Mouse (Mus musculus) heart, postnatal 0 days (tissue): ENCODE results near the gene Cfap36.

Experiments
- CTCF ChIP-seq: IDR thresholded peaks from 2 replicates; pipeline ENCODE4 v1.5.1; 2016; ENCODE audit warnings: antibody characterized with exemption, control low read depth, low read depth
- EP300 ChIP-seq: IDR thresholded peaks from 2 replicates; pipeline ENCODE4 v1.6.1; 2016; ENCODE audit warnings: antibody characterized with exemption, low read depth

DNA sequence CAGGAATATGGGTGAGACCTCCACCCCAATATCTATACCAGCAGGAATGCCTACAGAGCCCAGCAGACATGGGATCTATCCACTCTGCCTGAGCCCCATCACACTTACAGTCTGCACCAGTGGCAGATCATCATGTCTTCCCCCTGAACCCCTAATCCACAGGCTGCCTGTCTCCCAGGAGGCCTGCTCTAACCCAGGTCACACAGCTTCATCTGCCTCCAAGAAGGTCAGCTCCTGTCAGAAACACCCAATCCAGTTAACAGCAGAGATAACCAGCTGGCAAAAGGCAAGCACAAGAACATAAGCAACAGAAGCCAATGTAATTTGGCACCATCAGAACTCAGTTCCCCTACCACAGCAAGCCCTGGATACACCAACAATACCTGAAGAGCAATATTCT lies 40.1 kb upstream of the Cfap36 start:
- TF ChIP-seq CTCF (no peak), EP300 (no peak)
